Mouse (Mus musculus) CH12.LX (cell line): ENCODE measurements around the gene Ddb2. TPM values are rescaled to one million over a fixed set of nuclear protein-coding genes. Genes with fewer than 3 reads are reported as not detected.

ENCODE experiments used
- DNase-seq: peaks from one replicate; pipeline ENCODE4 v3.0.0-alpha.2; 2013; ENCODE audit errors: extremely low read depth
- H3K27ac ChIP-seq: 2 replicates; pipeline ENCODE4 v1.5.1; 2012; ENCODE audit warnings: low read depth, mild to moderate bottlenecking, control low read depth, moderate library complexity; ENCODE audit not compliant: insufficient read depth
- H3K27me3 ChIP-seq: replicated peaks from 2 replicates; pipeline ENCODE3; 2012; ENCODE audit warnings: inconsistent platforms
- H3K36me3 ChIP-seq, 2 experiments: replicated peaks in 1 of 2; 2 replicates each; pipeline versions ENCODE3 to v1.6.1; 2012; ENCODE audit warnings: inconsistent platforms in 1 of 2, low read length in 1 of 2, mild to moderate bottlenecking in 1 of 2, mixed read lengths in 1 of 2, moderate library complexity in 1 of 2; ENCODE audit not compliant: control insufficient read depth in 1 of 2, insufficient read depth in 1 of 2
- H3K4me1 ChIP-seq, 2 experiments: 2 replicates each; pipeline ENCODE4 v1.6.1; 2012; ENCODE audit warnings: inconsistent platforms in 1 of 2, moderate library complexity in 1 of 2; ENCODE audit not compliant: insufficient read depth in 2 of 2, control insufficient read depth in 1 of 2
- H3K4me2 ChIP-seq: 2 replicates; pipeline ENCODE4 v1.6.1; 2012; ENCODE audit warnings: low read depth, mild to moderate bottlenecking, control low read depth; ENCODE audit not compliant: poor library complexity, insufficient read depth, severe bottlenecking
- H3K4me3 ChIP-seq, 3 experiments: fragments of 150-350 bp in 1 of 3; sonication (generic) in 1 of 3; replicated peaks in 1 of 3; 2 replicates each; pipeline versions ENCODE3 to v1.5.1; 2011 to 2012; ENCODE audit warnings: low read depth in 2 of 3, low read length in 2 of 3, mild to moderate bottlenecking in 2 of 3, moderate library complexity in 2 of 3, control low read depth in 1 of 3, improper control_type of control experiment in 1 of 3, inconsistent platforms in 1 of 3, mixed read lengths in 1 of 3; ENCODE audit not compliant: poor library complexity in 1 of 3
- H3K79me2 ChIP-seq: replicated peaks from 2 replicates; pipeline ENCODE4 v1.6.1; 2012; ENCODE audit warnings: mild to moderate bottlenecking, moderate library complexity; ENCODE audit not compliant: control insufficient read depth, poor library complexity, insufficient read depth, severe bottlenecking; ENCODE audit errors: extremely low read depth
- H3K9ac ChIP-seq: 2 replicates; pipeline ENCODE4 v1.6.1; 2012; ENCODE audit warnings: low read depth, mild to moderate bottlenecking, control low read depth, moderate library complexity; ENCODE audit not compliant: insufficient read depth
- H3K9me3 ChIP-seq: replicated peaks from 2 replicates; pipeline ENCODE3; 2012; ENCODE audit warnings: low read length, inconsistent platforms, mixed read lengths
- E2F4 ChIP-seq: IDR thresholded peaks from 2 replicates; pipeline ENCODE4 v1.6.1; 2011; ENCODE audit warnings: low read depth, low read length, improper control_type of control experiment; ENCODE audit not compliant: insufficient replicate concordance
- ELF1 ChIP-seq: IDR thresholded peaks from 2 replicates; pipeline ENCODE4 v1.6.1; 2014; ENCODE audit warnings: low read depth, mild to moderate bottlenecking, inconsistent platforms, low read length, improper control_type of control experiment
- KAT2A ChIP-seq: IDR thresholded peaks from 2 replicates; pipeline ENCODE4 v1.6.1; 2012; ENCODE audit warnings: low read length, improper control_type of control experiment, inconsistent platforms; ENCODE audit not compliant: insufficient replicate concordance
- MEF2A ChIP-seq: IDR thresholded peaks from 2 replicates; pipeline ENCODE4 v1.6.1; 2014; ENCODE audit warnings: low read depth, mild to moderate bottlenecking, inconsistent platforms, low read length, improper control_type of control experiment, borderline replicate concordance
- MYC ChIP-seq: IDR thresholded peaks from 2 replicates; pipeline ENCODE4 v1.6.1; 2011; ENCODE audit warnings: low read depth, mild to moderate bottlenecking, improper control_type of control experiment, low read length
- NRF1 ChIP-seq: IDR thresholded peaks from 2 replicates; pipeline ENCODE4 v1.6.1; 2014; ENCODE audit warnings: low read depth, mild to moderate bottlenecking, inconsistent platforms, low read length, improper control_type of control experiment, moderate library complexity
- POLR2A ChIP-seq: IDR thresholded peaks from 2 replicates; pipeline ENCODE4 v1.6.1; 2011; ENCODE audit warnings: low read depth, mild to moderate bottlenecking, improper control_type of control experiment, low read length
- POLR2AphosphoS2 ChIP-seq: IDR thresholded peaks from 2 replicates; pipeline ENCODE4 v1.6.1; 2011; ENCODE audit warnings: low read depth, low read length, improper control_type of control experiment
- RAD21 ChIP-seq: IDR thresholded peaks from 2 replicates; pipeline ENCODE4 v1.6.1; 2011; ENCODE audit warnings: low read depth, mild to moderate bottlenecking, low read length, improper control_type of control experiment, moderate library complexity
- RCOR1 ChIP-seq: conservative IDR thresholded peaks from 2 replicates; pipeline ENCODE4 v1.6.1; 2012; ENCODE audit warnings: low read depth, mild to moderate bottlenecking, inconsistent platforms, low read length, improper control_type of control experiment
- SIN3A ChIP-seq: IDR thresholded peaks from 2 replicates; pipeline ENCODE4 v1.6.1; 2012; ENCODE audit warnings: low read length, improper control_type of control experiment, inconsistent platforms
- TCF12 ChIP-seq: IDR thresholded peaks from 2 replicates; pipeline ENCODE4 v1.6.1; 2014; ENCODE audit warnings: low read depth, mild to moderate bottlenecking, inconsistent platforms, low read length, improper control_type of control experiment
- UBTF ChIP-seq: IDR thresholded peaks from 2 replicates; pipeline ENCODE4 v1.6.1; 2012; ENCODE audit warnings: low read depth, mild to moderate bottlenecking, inconsistent platforms, low read length, improper control_type of control experiment, moderate library complexity
- USF2 ChIP-seq: conservative IDR thresholded peaks from 2 replicates; pipeline ENCODE4 v1.6.1; 2011; ENCODE audit warnings: low read depth, low read length, improper control_type of control experiment
- ZKSCAN1 ChIP-seq: IDR thresholded peaks from 2 replicates; pipeline ENCODE4 v1.6.1; 2012; ENCODE audit warnings: low read depth, inconsistent platforms, low read length, improper control_type of control experiment, borderline replicate concordance
- ZMIZ1 ChIP-seq: IDR thresholded peaks from 2 replicates; pipeline ENCODE4 v1.6.1; 2012; ENCODE audit warnings: low read depth, mild to moderate bottlenecking, inconsistent platforms, low read length, improper control_type of control experiment
- dilution Hi-C: fragments of 300-500 bp; cut with MboI; formaldehyde crosslinking; loops from 2 replicates; pipeline ENCODE4 v1.14.3; 2020; ENCODE audit warnings: low sequenced_read_pairs; ENCODE audit not compliant: extremely low pct_unique_long_range_greater_than_20kb, extremely low pct_ligation_motif_present
- in situ Hi-C: fragments of 300-500 bp; cut with MboI; formaldehyde crosslinking; loops from 3 replicates; pipeline ENCODE4 v1.14.3; 2019; ENCODE audit warnings: low sequenced_read_pairs, low pct_ligation_motif_present, low pct_unique_long_range_greater_than_20kb, mixed read lengths
- polyA plus RNA-seq: library from polyadenylated mRNA; unstranded; fragments of >175 nt; gene quantifications from 2 replicates; pipeline ENCODE4 v1.2.1, GENCODE M21; 2012; ENCODE audit warnings: low read depth; ENCODE audit not compliant: insufficient read length
- total RNA-seq, 2 experiments: library from RNA; depleted of rRNA; stranded (reverse); fragments of 300-350 nt in 1 of 2; fragments of >200 nt in 1 of 2; gene quantifications; 2 replicates each; pipeline ENCODE4 v1.2.3; 2012 to 2014

The Ddb2 gene
- total and polyA plus RNA-seq, 3 experiments: 13.9 to 20.2 (median 14.1) TPM

GRCm38 (mm10) chr2:91279372-91279755, 42.6 kb upstream of the Ddb2 start:
- in situ Hi-C loops: no loop called here
- no peak overlapping the region for H3K4me3 ChIP-seq
- H3K36me3 ChIP-seq: peaks cover 33 to 76% of the 10 kb centered on the region in 2 experiments
- TF ChIP-seq POLR2AphosphoS2 (no peak), POLR2A (no peak), ZMIZ1 (no peak), ZKSCAN1 (no peak), USF2 (no peak), NRF1 (no peak), UBTF (no peak), E2F4 (no peak), ELF1 (no peak), TCF12 (no peak), RAD21 (no peak), RCOR1 (no peak), MYC (no peak), SIN3A (no peak)
- H3K79me2 ChIP-seq: no peaks in the 10 kb centered on the region; the same call in 1 of the 2 replicates
- no peaks in the 10 kb centered on the region for H3K9me3 ChIP-seq
- H3K4me2 ChIP-seq: no peak overlapping the region
- no peak for DNase-seq
- no peaks in the 10 kb centered on the region for H3K27me3 ChIP-seq
- dilution Hi-C loops: no loop called here
- no peak overlapping the region for H3K27ac ChIP-seq
- no peak overlapping the region for H3K9ac ChIP-seq
- peaks cover 0 to 14% of the 10 kb centered on the region in 2 experiments; a peak in 2 of 4 replicates for H3K4me1 ChIP-seq

GRCm38 (mm10) chr2:91278749-91279371, 42.1 kb upstream of the Ddb2 start:
- H3K27ac ChIP-seq: no peak overlapping the region
- in situ Hi-C loops: no loop called here
- H3K27me3 ChIP-seq: no peaks in the 10 kb centered on the region
- DNase-seq: no peak
- H3K4me2 ChIP-seq: no peak overlapping the region
- no peak for TF ChIP-seq USF2
- TF ChIP-seq POLR2A: no peak
- TF ChIP-seq MEF2A: no peak
- 0 out of 2 replicates have a peak, but pooled peaks have one; percentile 29 for TF ChIP-seq POLR2AphosphoS2
- no peak for TF ChIP-seq KAT2A
- peaks cover 38 to 81% of the 10 kb centered on the region in 2 experiments for H3K36me3 ChIP-seq
- H3K79me2 ChIP-seq: no peaks in the 10 kb centered on the region; the same call in 1 of the 2 replicates
- H3K9ac ChIP-seq: no peak overlapping the region
- dilution Hi-C loops: no loop called here
- no peak overlapping the region for H3K4me3 ChIP-seq
- peaks cover 0 to 14% of the 10 kb centered on the region in 2 experiments; a peak in 2 of 4 replicates for H3K4me1 ChIP-seq
- H3K9me3 ChIP-seq: no peaks in the 10 kb centered on the region
